Mouse (Mus musculus): ENCODE results near the gene Sfi1. TPM values are rescaled to one million over a fixed set of nuclear protein-coding genes. Genes with fewer than 3 reads are reported as not detected.
"Not testable (repeated sequence)": the region's sequence is repeated elsewhere in the genome, so short reads cannot be mapped to it uniquely, and the experiment has no call there.

The Sfi1 gene
- polyA plus RNA-seq, 1 experiment from 2014 or later, result 16.3 TPM

DNA sequence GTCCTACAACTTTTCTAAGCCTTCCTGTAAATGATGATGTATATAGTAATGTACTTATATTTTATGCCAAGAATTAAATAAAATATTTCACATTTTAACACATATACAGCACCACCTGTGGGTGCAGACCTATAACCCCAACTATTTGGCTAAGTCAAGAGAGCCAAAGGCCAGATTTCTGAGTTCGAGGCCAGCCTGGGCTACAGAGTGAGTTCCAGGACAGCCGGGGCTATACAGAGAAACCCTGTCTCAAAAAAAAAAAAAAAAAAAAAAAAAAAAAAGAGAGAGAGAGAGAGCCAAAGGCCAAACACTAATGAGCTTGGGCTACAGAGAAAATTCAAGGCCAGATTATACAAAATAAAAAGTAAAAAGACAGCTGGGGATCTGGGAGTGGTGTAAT, 24.2 kb downstream of the Sfi1 start:
- not testable (repeated sequence) for H3K4me2 ChIP-seq (replicated peaks); H3K36me3 ChIP-seq; H3K4me1 ChIP-seq; H3K4me3 ChIP-seq; H3K27me3 ChIP-seq; H3K9ac ChIP-seq (replicated peaks); H3K27ac ChIP-seq (replicated peaks)
- ATAC-seq (ENCODE audit: low FRiP score, low read depth), result peak; percentile 45
- 70% methylated on average over 2 of the region's 2 CpGs for WGBS
- H3K9me3 ChIP-seq, result peaks cover 25% of the 10 kb centered on the region

DNA sequence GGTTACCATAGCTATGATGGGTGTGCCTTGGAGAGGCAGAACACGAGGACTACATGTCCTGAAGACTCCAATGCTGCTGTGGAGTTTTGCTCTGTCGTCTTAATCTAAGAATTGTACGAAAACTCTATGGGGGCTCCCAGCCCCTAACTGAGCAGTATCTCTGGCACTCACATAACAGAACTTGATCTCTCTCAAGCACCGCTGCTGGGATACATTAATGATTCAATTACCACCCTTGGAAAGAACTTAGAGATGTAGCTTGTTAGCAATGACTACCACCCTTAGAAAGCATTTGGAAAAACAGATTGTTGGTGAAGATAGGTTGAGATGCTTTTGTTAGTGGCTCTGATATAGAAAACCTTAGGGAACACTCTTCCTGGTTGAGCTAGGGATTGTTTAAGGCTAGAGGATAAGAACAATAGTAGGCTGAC, 25.7 kb downstream of the Sfi1 start:
- not testable (repeated sequence) for H3K36me3 ChIP-seq; H3K4me1 ChIP-seq; H3K4me3 ChIP-seq; H3K27me3 ChIP-seq; H3K4me2 ChIP-seq (replicated peaks); H3K27ac ChIP-seq (replicated peaks); ATAC-seq (ENCODE audit: low FRiP score, low read depth); H3K9ac ChIP-seq (replicated peaks)
- H3K9me3 ChIP-seq, result peaks cover 20% of the 10 kb centered on the region
- 69% methylated on average over 4 of the region's 4 CpGs for WGBS

GRCm38 (mm10) chr11:3167129-3167528, 26.1 kb downstream of the Sfi1 start:
- H3K36me3 ChIP-seq; H3K27me3 ChIP-seq; H3K9ac ChIP-seq (replicated peaks); H3K4me3 ChIP-seq; H3K4me1 ChIP-seq; H3K4me2 ChIP-seq (replicated peaks); H3K27ac ChIP-seq (replicated peaks); ATAC-seq (ENCODE audit: low FRiP score, low read depth): not testable (repeated sequence)
- 92% methylated on average over 4 of the region's 4 CpGs for WGBS
- peaks cover 24% of the 10 kb centered on the region for H3K9me3 ChIP-seq

DNA sequence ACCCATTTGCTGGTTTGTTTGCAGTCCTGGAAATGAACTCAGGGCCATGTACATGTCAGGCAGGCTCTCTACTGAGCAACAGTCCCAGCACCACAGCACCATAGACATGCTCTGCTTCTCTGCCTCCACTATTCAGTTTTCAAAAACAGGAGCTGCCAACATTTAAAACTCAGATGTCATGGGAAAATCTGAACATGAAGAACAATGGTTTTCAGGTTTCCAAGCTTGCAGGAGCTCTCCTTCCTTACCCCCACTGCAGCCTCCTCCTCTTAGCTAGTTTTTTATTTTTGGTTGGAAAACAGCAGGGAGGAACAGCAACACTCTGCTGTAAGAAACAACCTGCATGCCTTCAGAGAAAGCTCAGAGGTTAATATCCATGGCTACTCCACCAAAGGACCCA, 26.9 kb downstream of the Sfi1 start:
- H3K36me3 ChIP-seq; H3K9ac ChIP-seq (replicated peaks); H3K4me2 ChIP-seq (replicated peaks); H3K27ac ChIP-seq (replicated peaks); H3K4me3 ChIP-seq; H3K27me3 ChIP-seq; H3K4me1 ChIP-seq; ATAC-seq (ENCODE audit: low FRiP score, low read depth): not testable (repeated sequence)
- peaks cover 21% of the 10 kb centered on the region for H3K9me3 ChIP-seq

GRCm38 (mm10) chr11:3165210-3165782, 28.0 kb downstream of the Sfi1 start:
- not testable (repeated sequence) for H3K4me2 ChIP-seq (replicated peaks); H3K9ac ChIP-seq (replicated peaks); H3K4me3 ChIP-seq; H3K27me3 ChIP-seq; H3K4me1 ChIP-seq; H3K27ac ChIP-seq (replicated peaks); H3K36me3 ChIP-seq
- peak; percentile 35 for ATAC-seq (ENCODE audit: low FRiP score, low read depth)
- WGBS, result 89% methylated on average over 3 of the region's 5 CpGs
- H3K9me3 ChIP-seq, result peaks cover 22% of the 10 kb centered on the region

GRCm38 (mm10) chr11:3163661-3164060, 29.6 kb downstream of the Sfi1 start:
- not testable (repeated sequence) for H3K4me3 ChIP-seq; H3K27me3 ChIP-seq; H3K4me2 ChIP-seq (replicated peaks); H3K36me3 ChIP-seq; H3K9ac ChIP-seq (replicated peaks); H3K4me1 ChIP-seq; H3K27ac ChIP-seq (replicated peaks); ATAC-seq (ENCODE audit: low FRiP score, low read depth)
- WGBS, result 71% methylated on average over 3 of the region's 3 CpGs
- peaks cover 22% of the 10 kb centered on the region for H3K9me3 ChIP-seq

GRCm38 (mm10) chr11:3163122-3163521, 30.1 kb downstream of the Sfi1 start:
- H3K4me2 ChIP-seq (replicated peaks); H3K9ac ChIP-seq (replicated peaks); ATAC-seq (ENCODE audit: low FRiP score, low read depth); H3K27ac ChIP-seq (replicated peaks); H3K4me3 ChIP-seq; H3K36me3 ChIP-seq; H3K27me3 ChIP-seq; H3K4me1 ChIP-seq: not testable (repeated sequence)
- H3K9me3 ChIP-seq, result peaks cover 22% of the 10 kb centered on the region
- 84% methylated on average over 2 of the region's 2 CpGs for WGBS

DNA sequence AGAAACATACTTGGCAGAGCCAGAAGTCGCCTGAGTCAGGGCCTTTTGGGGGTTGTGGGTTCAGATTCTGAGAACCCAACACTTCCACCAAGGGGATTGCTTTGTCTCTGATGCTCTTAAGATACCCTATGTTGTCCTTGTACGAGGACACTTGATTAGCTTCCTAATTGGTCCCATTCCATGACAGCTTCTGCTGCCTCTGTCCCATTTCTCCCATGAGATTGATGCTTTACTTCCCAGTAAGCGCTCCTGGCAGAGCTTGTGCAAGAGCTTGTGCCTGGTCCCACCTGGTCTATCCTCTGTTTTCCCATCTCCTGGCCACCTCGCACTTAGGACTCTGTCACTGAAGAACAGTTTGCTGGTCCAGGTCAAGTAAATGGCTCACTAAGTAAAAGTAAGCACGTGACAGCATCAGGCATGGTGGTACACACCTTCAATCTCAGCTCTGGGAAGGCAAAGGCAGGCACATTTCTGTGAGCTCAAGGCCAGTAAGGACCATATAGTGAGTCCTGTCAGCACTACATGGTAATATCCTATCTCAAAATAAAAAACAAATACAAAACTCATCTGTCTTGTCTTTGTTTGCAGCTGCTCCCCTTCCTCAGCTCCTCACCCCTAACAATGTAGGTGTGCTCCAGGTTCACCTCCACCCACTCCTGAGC, 30.9 kb downstream of the Sfi1 start:
- H3K9me3 ChIP-seq, result peaks cover 21% of the 10 kb centered on the region
- H3K4me2 ChIP-seq (replicated peaks); H3K9ac ChIP-seq (replicated peaks); H3K27ac ChIP-seq (replicated peaks); H3K27me3 ChIP-seq; H3K4me1 ChIP-seq; H3K36me3 ChIP-seq; H3K4me3 ChIP-seq: not testable (repeated sequence)
- 64% methylated on average over 5 of the region's 5 CpGs for WGBS
- ATAC-seq (ENCODE audit: low FRiP score, low read depth), result peak; percentile 38

DNA sequence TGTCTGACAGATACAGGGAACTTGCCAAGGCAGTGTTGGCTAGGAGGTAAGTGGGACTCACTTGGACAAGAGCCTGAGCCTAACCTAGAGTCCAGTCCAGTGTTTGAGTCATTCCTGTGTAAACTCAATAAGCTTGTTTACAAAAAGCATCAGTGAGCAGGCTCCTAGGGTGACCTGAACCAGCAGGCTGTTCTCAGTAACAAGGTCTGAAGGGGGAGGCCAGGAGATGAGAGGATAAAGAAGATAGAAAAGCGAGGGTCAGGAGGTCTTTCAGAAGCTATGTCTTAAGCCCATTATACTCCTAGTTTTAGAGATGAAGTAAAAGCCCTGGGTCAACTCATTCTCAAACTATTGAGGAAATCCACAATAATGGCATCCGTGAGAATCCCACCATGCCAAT, 31.9 kb downstream of the Sfi1 start:
- not testable (repeated sequence) for H3K4me3 ChIP-seq; ATAC-seq (ENCODE audit: low FRiP score, low read depth); H3K27ac ChIP-seq (replicated peaks); H3K9ac ChIP-seq (replicated peaks); H3K36me3 ChIP-seq; H3K4me1 ChIP-seq; H3K27me3 ChIP-seq; H3K4me2 ChIP-seq (replicated peaks)
- 63% methylated on average over 1 of the region's 2 CpGs for WGBS
- H3K9me3 ChIP-seq, result peaks cover 19% of the 10 kb centered on the region

GRCm38 (mm10) chr11:3158800-3159199, 34.5 kb downstream of the Sfi1 start:
- H3K27me3 ChIP-seq; H3K4me3 ChIP-seq; H3K9ac ChIP-seq (replicated peaks); H3K4me1 ChIP-seq; H3K4me2 ChIP-seq (replicated peaks); H3K36me3 ChIP-seq; H3K27ac ChIP-seq (replicated peaks); ATAC-seq (ENCODE audit: low FRiP score, low read depth): not testable (repeated sequence)
- 84% methylated on average over 4 of the region's 4 CpGs for WGBS
- H3K9me3 ChIP-seq, result peaks cover 16% of the 10 kb centered on the region

DNA sequence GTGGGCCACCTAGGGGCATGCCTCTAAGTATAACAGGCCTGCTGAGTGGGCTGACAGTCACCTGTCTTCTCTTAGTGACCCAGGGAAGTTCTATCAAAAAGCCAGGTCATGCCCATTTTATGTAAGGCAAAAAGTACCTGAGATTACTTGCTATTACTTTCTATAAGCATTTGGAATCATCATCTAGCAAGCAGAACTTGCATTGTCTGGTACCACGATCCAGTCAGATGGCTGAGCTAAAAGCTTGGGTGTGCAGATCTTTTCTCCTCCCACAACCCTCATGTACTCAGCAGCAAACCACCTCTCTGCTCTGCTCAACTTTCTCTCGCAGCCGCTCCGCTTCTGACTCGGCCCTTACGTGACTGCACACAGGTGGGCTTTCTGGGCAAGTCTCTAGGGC, 35.3 kb downstream of the Sfi1 start:
- not testable (repeated sequence) for H3K36me3 ChIP-seq; H3K4me3 ChIP-seq; H3K4me1 ChIP-seq; H3K27me3 ChIP-seq; ATAC-seq (ENCODE audit: low FRiP score, low read depth); H3K9ac ChIP-seq (replicated peaks); H3K27ac ChIP-seq (replicated peaks); H3K4me2 ChIP-seq (replicated peaks)
- 94% methylated on average over 6 of the region's 6 CpGs for WGBS
- peaks cover 20% of the 10 kb centered on the region for H3K9me3 ChIP-seq

- H3K27ac ChIP-seq (replicated peaks); H3K4me3 ChIP-seq; ATAC-seq (ENCODE audit: low FRiP score, low read depth); H3K36me3 ChIP-seq; H3K4me1 ChIP-seq; H3K27me3 ChIP-seq; H3K9ac ChIP-seq (replicated peaks); H3K4me2 ChIP-seq (replicated peaks): not testable (repeated sequence)
- WGBS, result 95% methylated on average over 2 of the region's 3 CpGs
- peaks cover 14% of the 10 kb centered on the region for H3K9me3 ChIP-seq
Measured at GRCm38 (mm10) chr11:3156991-3157390, 36.3 kb downstream of the Sfi1 start.
